Mouse (Mus musculus) hematopoietic stem cell, adult 5-6 weeks (primary cell): ENCODE measurements around the gene Slc15a1. TPM values are rescaled to one million over a fixed set of nuclear protein-coding genes. Genes with fewer than 3 reads are reported as not detected.
"Not testable (repeated sequence)": the region's sequence is repeated elsewhere in the genome, so short reads cannot be mapped to it uniquely, and the experiment has no call there.

Source experiments
- ATAC-seq, 2 experiments: fragments of 125-278 bp in 1 of 2; replicated peaks in 1 of 2; 2 replicates each; pipeline ENCODE4 v1.8.0; 2016 to 2017; ENCODE audit warnings: inconsistent platforms in 2 of 2, mild to moderate bottlenecking in 2 of 2, moderate number of reproducible peaks in 2 of 2, low read depth in 1 of 2, moderate TSS enrichment in 1 of 2; ENCODE audit not compliant: low FRiP score in 2 of 2, poor library complexity in 2 of 2, severe bottlenecking in 2 of 2, insufficient read depth in 1 of 2, low TSS enrichment in 1 of 2
- total RNA-seq: library from RNA; stranded (forward); fragments of 172-1452, 232-1000 nt; gene quantifications from 2 replicates; pipeline ENCODE4 v1.2.3, GENCODE M21; 2017

The Slc15a1 gene
- total RNA-seq, 1 experiment from 2014 or later, result not detected

- ATAC-seq, result no peak
Observed at GRCm38 (mm10) chr14:121429854-121430535, 75.1 kb downstream of the Slc15a1 start.

- no peak for ATAC-seq
Observed at GRCm38 (mm10) chr14:121428148-121428547, 76.9 kb downstream of the Slc15a1 start.

GRCm38 (mm10) chr14:121426743-121427142 lies 78.3 kb downstream of the Slc15a1 start:
- ATAC-seq, result no peak

- ATAC-seq, result no peak
Observed at GRCm38 (mm10) chr14:121425004-121425793, 79.9 kb downstream of the Slc15a1 start.

GRCm38 (mm10) chr14:121423341-121423751 lies 81.7 kb downstream of the Slc15a1 start:
- ATAC-seq, result peak in 1 of 2 experiments; percentile 24; a peak in 1 of 4 replicates

- peak; percentile 52 to 54; a peak in 3 of 4 replicates for ATAC-seq
Observed at GRCm38 (mm10) chr14:121422664-121423340, 82.2 kb downstream of the Slc15a1 start.

GRCm38 (mm10) chr14:121422000-121422399 lies 83.1 kb downstream of the Slc15a1 start:
- ATAC-seq, result peak; percentile 20 to 31; a peak in 2 of 4 replicates

GRCm38 (mm10) chr14:121417594-121417993 lies 87.5 kb downstream of the Slc15a1 start:
- ATAC-seq, result peak in 1 of 2 experiments; percentile 13; a peak in 1 of 4 replicates

GRCm38 (mm10) chr14:121416626-121417319 lies 88.3 kb downstream of the Slc15a1 start:
- ATAC-seq, result peak; percentile 58 to 59; a peak in 3 of 4 replicates

GRCm38 (mm10) chr14:121414635-121415241 lies 90.3 kb downstream of the Slc15a1 start:
- ATAC-seq, result no peak

- ATAC-seq, result not testable (repeated sequence)
Observed at GRCm38 (mm10) chr14:121413726-121414125, 91.3 kb downstream of the Slc15a1 start.

Other genes with a start within 250 kb of the Slc15a1 start
- gene Stk24, start 125.2 kb downstream of the Slc15a1 start, total RNA-seq, result 85.3 and 102 TPM in 2 replicates